Mouse (Mus musculus): Measurements from ENCODE around the gene Sgms1. TPM values are rescaled to one million over a fixed set of nuclear protein-coding genes. Genes with fewer than 3 reads are reported as not detected.

Sgms1 gene
- polyA plus RNA-seq, 1 experiment from 2014 or later = 28.8 TPM

DNA sequence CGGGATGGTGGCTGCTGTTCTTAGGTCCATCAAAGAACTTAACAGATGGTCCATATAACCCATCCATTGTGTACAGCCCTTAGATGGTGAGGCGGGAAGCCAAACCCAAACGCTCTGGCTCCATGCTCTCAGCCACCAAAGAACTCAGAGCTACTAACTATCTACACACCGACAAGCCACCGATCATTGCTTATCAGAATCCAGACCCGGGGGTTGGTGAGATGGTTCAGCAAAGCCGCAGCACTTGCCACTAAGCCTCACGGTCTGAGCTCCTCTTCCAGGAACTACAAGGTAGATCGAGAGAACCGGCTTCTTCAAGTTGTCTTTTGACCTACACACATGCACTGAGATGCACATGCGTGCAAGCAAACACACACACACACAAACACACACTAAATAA lies 8.8 kb downstream of the Sgms1 start:
- no peaks in the 10 kb centered on the region for H3K27me3 ChIP-seq
- no peak overlapping the region for H3K4me3 ChIP-seq
- no peaks in the 10 kb centered on the region for H3K9me3 ChIP-seq
- no peak overlapping the region for H3K9ac ChIP-seq
- H3K27ac ChIP-seq = no peak overlapping the region
- H3K4me1 ChIP-seq = peaks cover 22% of the 10 kb centered on the region
- 97% methylated on average over 11 of the region's 11 CpGs for WGBS
- H3K36me3 ChIP-seq = no peaks in the 10 kb centered on the region
- no peak overlapping the region for H3K4me2 ChIP-seq
- no peak for ATAC-seq (ENCODE audit: insufficient number of reproducible peaks, insufficient read depth, low FRiP score, low TSS enrichment, low read depth)

- peaks cover 27% of the 10 kb centered on the region for H3K4me1 ChIP-seq
- H3K4me3 ChIP-seq = no peak overlapping the region
- H3K9me3 ChIP-seq = no peaks in the 10 kb centered on the region
- ATAC-seq (ENCODE audit: insufficient number of reproducible peaks, insufficient read depth, low FRiP score, low TSS enrichment, low read depth) = no peak
- no peak overlapping the region for H3K27ac ChIP-seq
- WGBS = 77% methylated on average over 6 of the region's 6 CpGs
- no peaks in the 10 kb centered on the region for H3K36me3 ChIP-seq
- no peak overlapping the region for H3K4me2 ChIP-seq
- no peaks in the 10 kb centered on the region for H3K27me3 ChIP-seq
- H3K9ac ChIP-seq = no peak overlapping the region
These were observed 10.1 kb downstream of the Sgms1 start for GRCm38 (mm10) chr19:32379239-32379920.

DNA sequence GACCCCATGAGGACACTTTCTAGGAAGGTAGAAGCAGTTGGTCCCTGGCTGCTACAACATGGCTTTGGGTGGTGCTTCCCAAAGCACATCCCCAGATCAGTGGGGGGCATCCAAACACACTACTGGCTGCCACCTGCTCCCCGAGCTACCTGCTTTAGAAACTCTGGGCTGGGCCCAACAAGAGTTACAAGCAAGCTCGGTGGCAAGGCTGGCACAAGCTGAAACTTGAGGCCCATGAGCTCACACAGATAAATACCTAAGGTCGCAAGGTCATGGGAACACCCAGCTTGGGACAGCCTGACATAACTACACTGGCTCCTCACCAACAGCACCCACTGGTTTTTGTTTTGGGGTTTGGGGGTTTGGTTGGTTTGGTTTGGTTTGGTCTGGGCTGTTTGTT lies 10.9 kb downstream of the Sgms1 start:
- Histone ChIP-seq H3K4me2 (no peak overlapping the region), H3K4me3 (no peak overlapping the region), H3K27ac (no peak overlapping the region), H3K9ac (no peak overlapping the region), H3K27me3 (no peaks in the 10 kb centered on the region), H3K4me1 (peaks cover 33% of the 10 kb centered on the region), H3K9me3 (no peaks in the 10 kb centered on the region), H3K36me3 (no peaks in the 10 kb centered on the region)
- 49% methylated on average over 3 of the region's 3 CpGs for WGBS
- no peak for ATAC-seq (ENCODE audit: insufficient number of reproducible peaks, insufficient read depth, low FRiP score, low TSS enrichment, low read depth)

DNA sequence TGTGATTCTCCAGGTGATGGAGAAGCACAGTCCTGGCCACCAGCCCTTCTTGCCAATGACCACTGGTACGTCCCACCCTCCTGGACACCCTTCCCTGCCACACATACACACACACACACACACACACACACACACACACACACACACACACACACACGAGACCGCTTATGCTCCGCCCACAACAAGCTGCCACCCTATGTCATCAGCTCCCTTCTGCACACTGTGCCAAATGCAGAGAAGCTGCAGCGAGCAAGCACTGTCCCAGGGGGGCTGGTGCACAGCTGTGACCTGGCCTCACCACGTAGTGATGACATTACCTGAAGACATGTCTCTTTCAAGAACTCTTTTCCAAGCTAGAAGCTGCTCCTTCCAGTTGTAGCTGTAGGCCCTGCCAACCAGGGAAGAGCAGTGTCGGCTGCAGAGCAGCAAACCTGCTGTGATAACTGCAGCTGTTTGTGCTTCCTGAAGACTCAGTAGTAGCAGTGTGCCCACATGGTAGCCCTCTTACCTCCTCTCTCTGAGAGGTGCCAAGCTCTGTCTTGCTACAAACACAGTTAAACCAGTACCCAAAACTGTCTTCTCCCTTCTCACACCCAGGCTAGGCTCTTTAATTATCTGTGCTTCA lies 11.7 kb downstream of the Sgms1 start:
- no peak overlapping the region; the same call in 1 of the 2 replicates for H3K27ac ChIP-seq
- H3K4me2 ChIP-seq = no peak overlapping the region
- H3K4me3 ChIP-seq = no peak overlapping the region
- H3K9ac ChIP-seq = no peak overlapping the region
- H3K27me3 ChIP-seq = no peaks in the 10 kb centered on the region
- H3K9me3 ChIP-seq = no peaks in the 10 kb centered on the region
- peaks cover 35% of the 10 kb centered on the region for H3K4me1 ChIP-seq
- H3K36me3 ChIP-seq = no peaks in the 10 kb centered on the region
- no peak for ATAC-seq (ENCODE audit: insufficient number of reproducible peaks, insufficient read depth, low FRiP score, low TSS enrichment, low read depth)
- whole genome bisulfite sequencing = 64% methylated on average over 7 of the region's 7 CpGs

GRCm38 (mm10) chr19:32376886-32377535 lies 12.5 kb downstream of the Sgms1 start:
- Histone ChIP-seq H3K4me2 (no peak overlapping the region), H3K9me3 (no peaks in the 10 kb centered on the region), H3K27me3 (no peaks in the 10 kb centered on the region), H3K9ac (no peak overlapping the region), H3K4me3 (no peak overlapping the region), H3K4me1 (peaks cover 35% of the 10 kb centered on the region), H3K36me3 (no peaks in the 10 kb centered on the region), H3K27ac (no peak overlapping the region)
- ATAC-seq (ENCODE audit: insufficient number of reproducible peaks, insufficient read depth, low FRiP score, low TSS enrichment, low read depth) = no peak
- 52% methylated on average over 7 of the region's 7 CpGs for WGBS

GRCm38 (mm10) chr19:32376054-32376453 lies 13.5 kb downstream of the Sgms1 start:
- Histone ChIP-seq H3K27me3 (no peaks in the 10 kb centered on the region), H3K4me1 (peaks cover 35% of the 10 kb centered on the region), H3K9ac (no peak overlapping the region), H3K4me2 (no peak overlapping the region), H3K36me3 (no peaks in the 10 kb centered on the region), H3K4me3 (no peak overlapping the region), H3K27ac (no peak overlapping the region), H3K9me3 (no peaks in the 10 kb centered on the region)
- ATAC-seq (ENCODE audit: insufficient number of reproducible peaks, insufficient read depth, low FRiP score, low TSS enrichment, low read depth) = no peak
- WGBS = 78% methylated on average over 4 of the region's 4 CpGs

DNA sequence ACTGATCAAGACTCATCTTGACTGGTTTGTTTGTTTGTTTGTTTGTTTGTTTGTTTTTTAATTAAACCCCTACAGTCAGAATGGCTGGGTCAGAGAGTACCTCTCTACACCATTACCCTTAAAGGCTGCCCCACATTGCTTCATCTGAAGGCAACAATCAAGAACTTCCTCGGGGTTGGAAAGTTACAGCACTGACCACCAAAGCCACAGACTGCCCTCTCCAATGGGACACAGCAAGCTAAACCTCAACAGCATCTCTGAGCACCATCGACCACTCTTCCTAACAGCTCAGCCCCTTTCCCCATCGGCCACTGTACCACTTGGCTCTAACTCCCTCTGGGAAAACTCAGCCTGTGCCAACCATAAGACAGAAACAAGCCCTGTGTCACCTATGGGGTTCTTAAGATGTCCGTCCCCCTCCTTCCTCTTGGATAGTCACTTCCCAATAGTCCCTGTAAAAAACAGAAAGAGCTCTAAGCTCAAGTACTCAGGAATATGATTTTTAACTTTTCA lies 14.0 kb downstream of the Sgms1 start:
- 88% methylated on average over 4 of the region's 4 CpGs for WGBS
- no peak overlapping the region for H3K27ac ChIP-seq
- H3K4me1 ChIP-seq = peaks cover 35% of the 10 kb centered on the region
- no peaks in the 10 kb centered on the region for H3K36me3 ChIP-seq
- no peak overlapping the region for H3K4me2 ChIP-seq
- H3K4me3 ChIP-seq = no peak overlapping the region
- no peak overlapping the region for H3K9ac ChIP-seq
- no peaks in the 10 kb centered on the region for H3K9me3 ChIP-seq
- no peaks in the 10 kb centered on the region for H3K27me3 ChIP-seq
- no peak for ATAC-seq (ENCODE audit: insufficient number of reproducible peaks, insufficient read depth, low FRiP score, low TSS enrichment, low read depth)

GRCm38 (mm10) chr19:32374751-32375150 lies 14.8 kb downstream of the Sgms1 start:
- WGBS = 93% methylated on average over 10 of the region's 10 CpGs
- Histone ChIP-seq H3K4me1 (peaks cover 35% of the 10 kb centered on the region), H3K9ac (no peak overlapping the region), H3K27ac (no peak overlapping the region), H3K4me3 (no peak overlapping the region), H3K9me3 (no peaks in the 10 kb centered on the region), H3K4me2 (no peak overlapping the region), H3K27me3 (no peaks in the 10 kb centered on the region), H3K36me3 (no peaks in the 10 kb centered on the region)
- ATAC-seq (ENCODE audit: insufficient number of reproducible peaks, insufficient read depth, low FRiP score, low TSS enrichment, low read depth) = no peak

GRCm38 (mm10) chr19:32373865-32374655 lies 15.5 kb downstream of the Sgms1 start:
- no peak for ATAC-seq (ENCODE audit: insufficient number of reproducible peaks, insufficient read depth, low FRiP score, low TSS enrichment, low read depth)
- peaks cover 29% of the 10 kb centered on the region for H3K4me1 ChIP-seq

GRCm38 (mm10) chr19:32372373-32372772 lies 17.1 kb downstream of the Sgms1 start:
- Histone ChIP-seq H3K27me3 (no peaks in the 10 kb centered on the region), H3K9me3 (no peaks in the 10 kb centered on the region), H3K4me1 (peaks cover 16% of the 10 kb centered on the region), H3K27ac (no peak overlapping the region), H3K9ac (no peak overlapping the region), H3K36me3 (no peaks in the 10 kb centered on the region), H3K4me3 (no peak overlapping the region), H3K4me2 (no peak overlapping the region)
- 92% methylated on average over 4 of the region's 4 CpGs for WGBS
- no peak for ATAC-seq (ENCODE audit: insufficient number of reproducible peaks, insufficient read depth, low FRiP score, low TSS enrichment, low read depth)

More at GRCm38 (mm10) chr19:32373865-32374655, 15.5 kb downstream of the Sgms1 start:
- no peaks in the 10 kb centered on the region for H3K27me3 ChIP-seq
- no peak overlapping the region for H3K9ac ChIP-seq
- H3K9me3 ChIP-seq = no peaks in the 10 kb centered on the region
- H3K4me2 ChIP-seq = no peak overlapping the region
- no peaks in the 10 kb centered on the region for H3K36me3 ChIP-seq
- 42% methylated on average over 16 of the region's 16 CpGs for WGBS
- H3K27ac ChIP-seq = no peak overlapping the region
- H3K4me3 ChIP-seq = no peak overlapping the region

GRCm38 (mm10) chr19:32367333-32367732 lies 22.2 kb downstream of the Sgms1 start:
- no peaks in the 10 kb centered on the region for H3K4me1 ChIP-seq
- no peak overlapping the region for H3K9ac ChIP-seq
- no peak for ATAC-seq (ENCODE audit: insufficient number of reproducible peaks, insufficient read depth, low FRiP score, low TSS enrichment, low read depth)
- H3K4me3 ChIP-seq = no peak overlapping the region
- 96% methylated on average over 8 of the region's 8 CpGs for WGBS
- no peak overlapping the region for H3K27ac ChIP-seq
- no peaks in the 10 kb centered on the region for H3K36me3 ChIP-seq
- H3K9me3 ChIP-seq = no peaks in the 10 kb centered on the region
- H3K27me3 ChIP-seq = no peaks in the 10 kb centered on the region
- no peak overlapping the region for H3K4me2 ChIP-seq

All from embryonic facial prominence, embryonic 13.5 days (tissue).